Mouse (Mus musculus): ENCODE data around the gene Etl4. TPM values are rescaled to one million over a fixed set of nuclear protein-coding genes. Genes with fewer than 3 reads are reported as not detected.

The Etl4 gene
- polyA plus RNA-seq, 2 experiments: 2.2 to 2.3 TPM

- H3K4me2 ChIP-seq (ENCODE audit: low read depth): no peak overlapping the region
- 60% methylated on average over 4 of the region's 4 CpGs for WGBS (ENCODE audit: insufficient replicate concordance)
- H3K27ac ChIP-seq: no peak overlapping the region
- no peaks in the 10 kb centered on the region for H3K4me1 ChIP-seq (replicated peaks; ENCODE audit: control insufficient read depth in 2 of 2, insufficient read depth in 2 of 2, low read length in 1 of 2)
- DNase-seq (ENCODE audit: low read depth in 3 of 3, low spot score in 3 of 3): no peak
- H3K9ac ChIP-seq (replicated peaks): no peak overlapping the region
- no peak for ATAC-seq (ENCODE audit: insufficient read depth)
- H3K27me3 ChIP-seq (ENCODE audit: control insufficient read depth, insufficient read depth, low read length): no peaks in the 10 kb centered on the region
- no peak overlapping the region for H3K4me3 ChIP-seq (ENCODE audit: insufficient read depth in 1 of 2, low read depth in 2 of 2, low read length in 2 of 2)
- no peak for TF ChIP-seq CTCF (IDR thresholded peaks at IDR 0.05; ENCODE audit: low read depth)
- no peak for TF ChIP-seq EP300 (IDR thresholded peaks at IDR 0.05; ENCODE audit: low read depth)
- H3K36me3 ChIP-seq (replicated peaks; ENCODE audit: control insufficient read depth, insufficient read depth, low read depth): no peaks in the 10 kb centered on the region
- no peaks in the 10 kb centered on the region for H3K9me3 ChIP-seq (ENCODE audit: control insufficient read depth, low read length)
Measured at GRCm38 (mm10) chr2:20084781-20085180, 175.2 kb downstream of the Etl4 start.

GRCm38 (mm10) chr2:20105456-20105855 lies 195.9 kb downstream of the Etl4 start:
- DNase-seq (ENCODE audit: low read depth in 3 of 3, low spot score in 3 of 3): no peak
- TF ChIP-seq EP300 (IDR thresholded peaks at IDR 0.05; ENCODE audit: low read depth): no peak
- no peak for TF ChIP-seq CTCF (IDR thresholded peaks at IDR 0.05; ENCODE audit: low read depth)
- Histone ChIP-seq H3K36me3 (replicated peaks; ENCODE audit: control insufficient read depth, insufficient read depth, low read depth) (no peaks in the 10 kb centered on the region), H3K27ac (no peak overlapping the region), H3K9me3 (ENCODE audit: control insufficient read depth, low read length) (no peaks in the 10 kb centered on the region), H3K4me3 (ENCODE audit: insufficient read depth in 1 of 2, low read depth in 2 of 2, low read length in 2 of 2) (no peak overlapping the region), H3K4me1 (replicated peaks; ENCODE audit: control insufficient read depth in 2 of 2, insufficient read depth in 2 of 2, low read length in 1 of 2) (no peaks in the 10 kb centered on the region), H3K27me3 (ENCODE audit: control insufficient read depth, insufficient read depth, low read length) (no peaks in the 10 kb centered on the region), H3K9ac (replicated peaks) (no peak overlapping the region), H3K4me2 (ENCODE audit: low read depth) (no peak overlapping the region)
- ATAC-seq (ENCODE audit: insufficient read depth): no peak
- 22% methylated on average over 1 of the region's 1 CpGs for WGBS (ENCODE audit: insufficient replicate concordance)

GRCm38 (mm10) chr2:20111703-20112102 lies 202.1 kb downstream of the Etl4 start:
- H3K36me3 ChIP-seq (replicated peaks; ENCODE audit: control insufficient read depth, insufficient read depth, low read depth): no peaks in the 10 kb centered on the region
- no peak for DNase-seq (ENCODE audit: low read depth in 3 of 3, low spot score in 3 of 3)
- no peak overlapping the region for H3K9ac ChIP-seq (replicated peaks)
- no peak overlapping the region for H3K4me2 ChIP-seq (ENCODE audit: low read depth)
- H3K27ac ChIP-seq: no peak overlapping the region
- H3K4me3 ChIP-seq (ENCODE audit: insufficient read depth in 1 of 2, low read depth in 2 of 2, low read length in 2 of 2): no peak overlapping the region
- no peaks in the 10 kb centered on the region for H3K9me3 ChIP-seq (ENCODE audit: control insufficient read depth, low read length)
- no peaks in the 10 kb centered on the region for H3K4me1 ChIP-seq (replicated peaks; ENCODE audit: control insufficient read depth in 2 of 2, insufficient read depth in 2 of 2, low read length in 1 of 2)
- no peaks in the 10 kb centered on the region for H3K27me3 ChIP-seq (ENCODE audit: control insufficient read depth, insufficient read depth, low read length)
- TF ChIP-seq CTCF (IDR thresholded peaks at IDR 0.05; ENCODE audit: low read depth) (no peak), EP300 (IDR thresholded peaks at IDR 0.05; ENCODE audit: low read depth) (no peak)
- ATAC-seq (ENCODE audit: insufficient read depth): no peak

GRCm38 (mm10) chr2:20125914-20126313 lies 216.3 kb downstream of the Etl4 start:
- no peaks in the 10 kb centered on the region for H3K4me1 ChIP-seq (replicated peaks; ENCODE audit: control insufficient read depth in 2 of 2, insufficient read depth in 2 of 2, low read length in 1 of 2)
- TF ChIP-seq CTCF (IDR thresholded peaks at IDR 0.05; ENCODE audit: low read depth) (no peak), EP300 (IDR thresholded peaks at IDR 0.05; ENCODE audit: low read depth) (no peak)
- no peaks in the 10 kb centered on the region for H3K9me3 ChIP-seq (ENCODE audit: control insufficient read depth, low read length)
- no peaks in the 10 kb centered on the region for H3K27me3 ChIP-seq (ENCODE audit: control insufficient read depth, insufficient read depth, low read length)
- H3K27ac ChIP-seq: no peak overlapping the region
- H3K9ac ChIP-seq (replicated peaks): no peak overlapping the region
- DNase-seq (ENCODE audit: low read depth in 3 of 3, low spot score in 3 of 3) (no peak), ATAC-seq (ENCODE audit: insufficient read depth) (no peak)
- no peak overlapping the region for H3K4me3 ChIP-seq (ENCODE audit: insufficient read depth in 1 of 2, low read depth in 2 of 2, low read length in 2 of 2)
- no peaks in the 10 kb centered on the region for H3K36me3 ChIP-seq (replicated peaks; ENCODE audit: control insufficient read depth, insufficient read depth, low read depth)
- H3K4me2 ChIP-seq (ENCODE audit: low read depth): no peak overlapping the region

- Histone ChIP-seq H3K36me3 (replicated peaks; ENCODE audit: control insufficient read depth, insufficient read depth, low read depth) (no peaks in the 10 kb centered on the region), H3K9ac (replicated peaks) (no peak overlapping the region), H3K27ac (no peak overlapping the region), H3K27me3 (ENCODE audit: control insufficient read depth, insufficient read depth, low read length) (no peaks in the 10 kb centered on the region), H3K4me3 (ENCODE audit: insufficient read depth in 1 of 2, low read depth in 2 of 2, low read length in 2 of 2) (no peak overlapping the region), H3K9me3 (ENCODE audit: control insufficient read depth, low read length) (no peaks in the 10 kb centered on the region), H3K4me1 (replicated peaks; ENCODE audit: control insufficient read depth in 2 of 2, insufficient read depth in 2 of 2, low read length in 1 of 2) (no peaks in the 10 kb centered on the region), H3K4me2 (ENCODE audit: low read depth) (no peak overlapping the region)
- no peak for DNase-seq (ENCODE audit: low read depth in 3 of 3, low spot score in 3 of 3)
- TF ChIP-seq CTCF (IDR thresholded peaks at IDR 0.05; ENCODE audit: low read depth) (no peak), EP300 (IDR thresholded peaks at IDR 0.05; ENCODE audit: low read depth) (no peak)
- no peak for ATAC-seq (ENCODE audit: insufficient read depth)
- WGBS (ENCODE audit: insufficient replicate concordance): 18% methylated on average over 2 of the region's 2 CpGs
Measured at GRCm38 (mm10) chr2:20131792-20132191, 222.2 kb downstream of the Etl4 start.

DNA sequence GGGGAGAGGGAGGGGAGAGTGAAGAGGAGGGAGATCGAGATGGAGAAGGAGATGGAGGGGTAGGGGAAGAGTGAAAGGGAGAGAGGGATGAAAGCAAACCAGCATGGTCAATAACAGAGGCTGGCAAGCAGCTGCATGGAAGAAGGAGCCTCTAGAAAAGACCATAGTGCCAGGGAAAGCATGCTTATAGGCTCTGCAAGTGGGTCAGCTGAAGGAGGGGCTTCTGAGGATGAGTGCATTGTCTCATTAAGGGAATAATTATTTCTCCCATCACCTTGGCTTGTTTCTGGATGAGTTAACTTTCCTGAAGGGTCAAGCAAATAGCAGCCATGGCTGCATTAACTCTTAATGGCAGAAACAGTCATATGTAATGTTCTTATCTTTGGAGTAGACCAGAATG lies 228.8 kb downstream of the Etl4 start:
- no peak overlapping the region for H3K9ac ChIP-seq (replicated peaks)
- no peak overlapping the region for H3K4me3 ChIP-seq (ENCODE audit: insufficient read depth in 1 of 2, low read depth in 2 of 2, low read length in 2 of 2)
- 38% methylated on average over 1 of the region's 1 CpGs for WGBS (ENCODE audit: insufficient replicate concordance)
- H3K27ac ChIP-seq: no peak overlapping the region
- ATAC-seq (ENCODE audit: insufficient read depth) (no peak), DNase-seq (ENCODE audit: low read depth in 3 of 3, low spot score in 3 of 3) (no peak)
- no peaks in the 10 kb centered on the region for H3K4me1 ChIP-seq (replicated peaks; ENCODE audit: control insufficient read depth in 2 of 2, insufficient read depth in 2 of 2, low read length in 1 of 2)
- no peak overlapping the region for H3K4me2 ChIP-seq (ENCODE audit: low read depth)
- no peaks in the 10 kb centered on the region for H3K9me3 ChIP-seq (ENCODE audit: control insufficient read depth, low read length)
- no peak for TF ChIP-seq EP300 (IDR thresholded peaks at IDR 0.05; ENCODE audit: low read depth)
- no peak for TF ChIP-seq CTCF (IDR thresholded peaks at IDR 0.05; ENCODE audit: low read depth)
- no peaks in the 10 kb centered on the region for H3K27me3 ChIP-seq (ENCODE audit: control insufficient read depth, insufficient read depth, low read length)
- H3K36me3 ChIP-seq (replicated peaks; ENCODE audit: control insufficient read depth, insufficient read depth, low read depth): no peaks in the 10 kb centered on the region

All from liver, embryonic 14.5 days (tissue).